Mouse (Mus musculus): ENCODE measurements around the gene Ssu2.

- TF ChIP-seq CTCF (IDR thresholded peaks at IDR 0.05; ENCODE audit: borderline replicate concordance, insufficient read depth, low read length) (no peak), POLR2A (IDR thresholded peaks at IDR 0.05; ENCODE audit: low read depth, low read length) (no peak)
Measured at GRCm38 (mm10) chr6:112339016-112339415, 48.8 kb downstream of the Ssu2 start.
